Mouse (Mus musculus) intestine, embryonic 15.5 days (tissue): ENCODE data around the gene Uqcc1. TPM values are rescaled to one million over a fixed set of nuclear protein-coding genes. Genes with fewer than 3 reads are reported as not detected.

ENCODE experiments used
- ATAC-seq: fragments of 200-750 bp; cut with Nextera tagmentation; 2 replicates; pipeline ENCODE4 v1.8.0; 2017; ENCODE audit warnings: moderate TSS enrichment, moderate library complexity
- H3K27ac ChIP-seq: fragments of 300-500 bp; sonication (generic); 2 replicates; pipeline ENCODE4 v1.5.1; 2015; ENCODE audit warnings: mild to moderate bottlenecking, inconsistent platforms
- H3K27me3 ChIP-seq: fragments of 300-500 bp; sonication (generic); replicated peaks from 2 replicates; pipeline ENCODE4 v1.6.1; 2015; ENCODE audit warnings: inconsistent platforms
- H3K36me3 ChIP-seq: fragments of 300-500 bp; sonication (generic); 2 replicates; pipeline ENCODE4 v1.6.1; 2015; ENCODE audit warnings: inconsistent platforms
- H3K4me1 ChIP-seq: fragments of 300-500 bp; sonication (generic); replicated peaks from 2 replicates; pipeline ENCODE4 v1.6.1; 2015; ENCODE audit warnings: inconsistent platforms
- H3K4me2 ChIP-seq: fragments of 300-500 bp; sonication (generic); replicated peaks from 2 replicates; pipeline ENCODE4 v1.6.1; 2015; ENCODE audit warnings: mild to moderate bottlenecking, inconsistent platforms
- H3K4me3 ChIP-seq: fragments of 300-500 bp; sonication (generic); replicated peaks from 2 replicates; pipeline ENCODE4 v1.5.1; 2015; ENCODE audit warnings: inconsistent platforms
- H3K9ac ChIP-seq: fragments of 300-500 bp; sonication (generic); 2 replicates; pipeline ENCODE4 v1.6.1; 2015; ENCODE audit warnings: inconsistent platforms
- H3K9me3 ChIP-seq: fragments of 300-500 bp; sonication (generic); 2 replicates; pipeline ENCODE4 v1.6.1; 2016; ENCODE audit warnings: inconsistent platforms
- whole genome bisulfite sequencing: fragments of 180-500 bp; shearing (Covaris S2); methylation state at CpG from one replicate; pipeline ENCODE4 v1.1.7; 2015; 5-methylcytosine and 5-hydroxymethylcytosine counted together
- polyA plus RNA-seq: library from polyadenylated mRNA; unstranded; fragments of >200 nt; fragmentation: Nextera tagmentation; extraction: Ambion mirVana; gene quantifications from 2 replicates; pipeline ENCODE4 v1.2.1, GENCODE M21; 2015

Uqcc1 gene
- polyA plus RNA-seq, 1 experiment from 2014 or later, result 88.7 TPM

DNA sequence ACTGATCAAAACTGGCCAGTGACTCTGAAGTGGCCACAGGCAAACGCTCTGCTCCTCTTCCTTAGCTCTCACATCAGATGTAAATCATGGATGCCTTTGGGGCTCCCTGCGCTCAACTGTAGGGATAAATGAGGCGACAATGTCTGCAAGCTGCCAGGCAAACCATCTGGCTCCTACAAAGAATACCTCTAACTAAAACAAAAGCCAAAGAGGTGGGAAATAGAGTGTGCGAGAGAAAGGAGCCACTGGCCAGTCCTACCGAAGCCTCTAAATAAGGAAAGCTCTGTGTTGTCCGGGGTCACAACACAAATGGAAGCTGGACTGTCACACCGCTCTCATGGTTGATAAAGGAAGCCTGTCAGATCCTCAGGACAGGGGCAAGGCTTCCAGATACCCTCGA lies 57.6 kb downstream of the Uqcc1 start:
- Histone ChIP-seq H3K27me3 (no peaks in the 10 kb centered on the region), H3K9me3 (no peaks in the 10 kb centered on the region), H3K36me3 (peaks cover 16% of the 10 kb centered on the region), H3K4me1 (peaks cover 9% of the 10 kb centered on the region), H3K9ac (no peak overlapping the region), H3K27ac (no peak overlapping the region), H3K4me2 (no peak overlapping the region), H3K4me3 (no peak overlapping the region)
- ATAC-seq, result no peak
- 54% methylated on average over 8 of the region's 8 CpGs for WGBS

DNA sequence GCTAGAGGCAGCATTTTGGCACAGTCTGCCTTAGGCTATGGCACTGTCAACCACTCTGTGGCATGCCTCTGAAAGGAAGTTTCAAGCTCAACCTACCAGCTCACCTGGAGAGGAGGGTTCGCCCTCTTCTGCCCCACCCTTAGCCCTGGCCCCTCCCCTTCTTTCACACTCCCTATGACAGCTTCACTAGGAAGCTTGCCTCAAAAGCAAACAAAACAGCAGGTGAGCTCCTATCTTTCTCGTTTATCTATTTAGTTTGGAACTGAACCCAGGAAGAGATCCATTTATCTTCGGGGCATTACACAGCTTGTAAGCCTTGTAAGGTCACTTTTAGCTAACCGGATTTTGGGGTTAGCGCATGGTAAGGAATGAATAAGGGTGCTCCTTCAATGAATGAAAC lies 60.3 kb downstream of the Uqcc1 start:
- no peak overlapping the region for H3K4me3 ChIP-seq
- no peak overlapping the region for H3K4me2 ChIP-seq
- no peaks in the 10 kb centered on the region for H3K27me3 ChIP-seq
- WGBS, result 58% methylated on average over 5 of the region's 5 CpGs
- 0 out of 2 replicates have a peak, but pooled peaks cover 4% of the 10 kb centered on the region for H3K36me3 ChIP-seq
- peak; percentile 90 for ATAC-seq
- peaks cover 9% of the 10 kb centered on the region for H3K4me1 ChIP-seq
- no peak overlapping the region for H3K27ac ChIP-seq
- no peaks in the 10 kb centered on the region for H3K9me3 ChIP-seq
- no peak overlapping the region for H3K9ac ChIP-seq

DNA sequence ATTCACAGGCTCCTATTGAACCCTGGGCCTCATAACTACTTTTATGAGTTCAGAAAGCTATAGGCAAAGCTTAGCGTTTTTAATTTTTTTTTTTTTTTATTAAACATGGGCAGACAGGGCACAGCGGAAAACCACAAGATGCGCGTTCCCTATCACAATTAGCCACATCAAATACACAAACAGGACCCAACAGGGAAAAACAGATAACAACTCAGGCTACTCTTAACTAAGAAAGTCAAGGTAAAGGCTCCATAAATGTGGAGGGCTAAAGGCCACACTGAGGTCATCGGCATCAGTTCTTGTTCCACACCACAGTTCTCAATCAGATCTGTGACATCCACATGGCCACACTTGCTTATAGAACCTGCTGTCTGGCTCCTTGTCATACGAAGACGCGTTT lies 61.8 kb downstream of the Uqcc1 start:
- no peak overlapping the region for H3K27ac ChIP-seq
- H3K4me3 ChIP-seq, result no peak overlapping the region
- no peak overlapping the region for H3K4me2 ChIP-seq
- peaks cover 8% of the 10 kb centered on the region for H3K4me1 ChIP-seq
- H3K36me3 ChIP-seq, result 0 out of 2 replicates have a peak, but pooled peaks cover 4% of the 10 kb centered on the region
- H3K9me3 ChIP-seq, result no peaks in the 10 kb centered on the region
- ATAC-seq, result no peak
- no peaks in the 10 kb centered on the region for H3K27me3 ChIP-seq
- 97% methylated on average over 8 of the region's 8 CpGs for WGBS
- no peak overlapping the region for H3K9ac ChIP-seq

DNA sequence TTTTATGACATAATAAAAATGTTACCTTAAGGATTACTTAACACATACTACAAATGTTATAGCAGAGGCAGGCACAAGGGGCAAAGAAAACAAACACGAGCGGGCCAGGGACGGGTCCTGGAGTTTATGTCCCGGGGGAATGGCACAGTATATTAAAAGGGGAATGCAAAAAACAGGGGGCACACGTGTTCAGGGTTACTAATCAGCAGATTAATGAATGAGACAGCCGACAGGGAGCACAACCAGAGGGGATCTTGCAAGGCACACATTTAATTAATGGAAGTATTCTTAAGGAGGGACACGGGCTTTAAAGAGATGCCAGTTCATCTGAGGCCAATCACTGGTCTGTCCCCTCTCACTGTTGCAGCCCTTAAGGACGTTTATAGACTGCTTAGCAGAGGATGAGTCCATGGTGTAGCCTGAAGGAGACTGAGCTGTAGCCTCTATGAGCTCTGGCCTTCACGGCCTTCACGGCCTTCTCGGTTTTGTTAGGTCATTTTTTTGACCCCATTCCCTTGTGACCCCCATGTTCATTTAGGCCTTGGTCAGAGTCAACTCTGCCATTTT lies 66.7 kb downstream of the Uqcc1 start:
- Histone ChIP-seq H3K36me3 (no peaks in the 10 kb centered on the region), H3K4me1 (peaks cover 5% of the 10 kb centered on the region; the same call in 1 of the 2 replicates), H3K9ac (no peak overlapping the region), H3K27ac (no peak overlapping the region), H3K4me3 (no peak overlapping the region), H3K4me2 (no peak overlapping the region), H3K9me3 (no peaks in the 10 kb centered on the region), H3K27me3 (no peaks in the 10 kb centered on the region)
- 49% methylated on average over 11 of the region's 11 CpGs for WGBS
- no peak; the same call in 1 of the 2 replicates for ATAC-seq

DNA sequence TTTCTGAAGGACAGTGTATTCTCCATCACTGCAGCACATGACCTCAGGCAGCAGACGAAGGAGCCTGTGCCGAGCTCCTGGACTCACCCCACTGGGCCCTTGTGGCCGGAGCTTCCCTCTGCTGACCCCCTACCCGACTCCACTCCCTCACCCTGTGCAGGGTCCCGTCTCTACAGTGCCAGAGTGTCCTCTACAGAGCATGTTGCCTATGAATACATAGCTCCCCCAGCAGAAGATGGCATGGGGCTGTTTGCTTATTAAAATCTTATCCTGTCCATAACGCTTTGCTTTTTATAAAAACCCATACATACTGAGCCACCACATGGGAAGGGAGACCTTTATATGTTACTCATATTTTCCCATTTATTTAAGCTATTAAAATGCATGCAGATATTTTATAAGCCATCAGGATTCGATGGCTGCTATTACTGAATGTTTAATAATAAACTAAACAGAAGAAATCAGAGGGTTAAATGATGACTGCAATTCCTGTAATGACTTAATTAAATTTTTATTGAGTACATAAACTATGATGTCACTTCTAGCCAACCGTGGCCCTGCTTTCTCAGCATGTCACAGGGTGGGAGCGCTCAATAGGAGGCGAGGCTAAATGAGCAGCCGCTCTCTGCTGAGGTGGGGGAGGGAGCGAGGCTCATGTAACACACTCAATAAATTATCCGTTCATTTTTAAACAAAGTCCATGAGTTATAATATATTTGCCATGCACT lies 67.4 kb downstream of the Uqcc1 start:
- Histone ChIP-seq H3K4me2 (no peak overlapping the region), H3K4me3 (no peak overlapping the region), H3K9ac (no peak overlapping the region), H3K36me3 (peaks cover 4% of the 10 kb centered on the region; the same call in 1 of the 2 replicates), H3K27me3 (no peaks in the 10 kb centered on the region), H3K27ac (no peak overlapping the region), H3K9me3 (no peaks in the 10 kb centered on the region), H3K4me1 (peaks cover 5% of the 10 kb centered on the region; the same call in 1 of the 2 replicates)
- 56% methylated on average over 13 of the region's 13 CpGs for WGBS
- peak; percentile 80 for ATAC-seq

DNA sequence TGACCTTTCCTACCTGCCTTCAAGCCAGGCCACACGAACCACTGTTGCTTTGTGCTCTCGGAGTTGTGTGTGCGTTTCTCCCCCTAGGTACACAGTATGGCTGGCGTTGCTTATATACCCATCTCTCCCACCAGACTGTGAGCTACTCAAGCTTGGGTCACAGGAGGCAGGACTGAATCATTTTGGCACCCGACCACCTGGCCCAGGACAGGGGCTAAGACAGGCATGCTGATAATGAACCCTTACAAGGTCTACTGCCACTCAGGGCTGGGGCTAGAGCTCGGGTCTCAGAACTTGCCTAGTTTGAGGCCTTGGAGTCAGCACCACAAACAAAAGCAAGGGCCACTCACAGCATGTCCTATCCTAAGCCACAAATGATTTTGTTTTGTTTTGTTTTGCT lies 68.5 kb downstream of the Uqcc1 start:
- ATAC-seq, result no peak
- no peak overlapping the region for H3K9ac ChIP-seq

DNA sequence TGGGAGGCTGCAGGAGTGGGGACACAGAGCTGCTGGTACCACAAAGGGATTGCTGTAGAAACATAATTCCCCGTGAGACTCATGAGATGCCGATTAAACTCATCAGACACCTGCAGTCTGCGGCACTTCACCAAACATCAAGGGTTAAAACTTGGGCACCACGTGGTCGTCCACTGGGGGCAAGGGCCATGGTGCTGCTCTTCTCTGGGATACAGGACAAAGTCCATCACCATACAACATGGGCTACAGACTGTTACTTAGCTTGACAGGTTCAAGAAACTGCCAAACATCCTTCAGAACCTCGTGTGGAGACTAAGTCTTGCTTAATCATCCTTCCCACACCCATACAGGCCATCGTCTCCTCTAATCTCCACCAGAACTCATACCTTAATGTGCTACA lies 70.0 kb downstream of the Uqcc1 start:
- Histone ChIP-seq H3K9ac (no peak overlapping the region), H3K27me3 (no peaks in the 10 kb centered on the region), H3K27ac (no peak overlapping the region), H3K9me3 (no peaks in the 10 kb centered on the region), H3K4me3 (no peak overlapping the region), H3K36me3 (peaks cover 12% of the 10 kb centered on the region), H3K4me1 (peaks cover 5% of the 10 kb centered on the region; the same call in 1 of the 2 replicates), H3K4me2 (no peak overlapping the region)
- 80% methylated on average over 7 of the region's 7 CpGs for WGBS
- ATAC-seq, result no peak

More for the DNA sequence above, 68.5 kb downstream of the Uqcc1 start:
- peaks cover 7% of the 10 kb centered on the region for H3K36me3 ChIP-seq
- peaks cover 5% of the 10 kb centered on the region; the same call in 1 of the 2 replicates for H3K4me1 ChIP-seq
- H3K4me2 ChIP-seq, result no peak overlapping the region
- no peak overlapping the region for H3K27ac ChIP-seq
- H3K27me3 ChIP-seq, result no peaks in the 10 kb centered on the region
- no peaks in the 10 kb centered on the region for H3K9me3 ChIP-seq
- H3K4me3 ChIP-seq, result no peak overlapping the region
- 91% methylated on average over 6 of the region's 6 CpGs for WGBS

DNA sequence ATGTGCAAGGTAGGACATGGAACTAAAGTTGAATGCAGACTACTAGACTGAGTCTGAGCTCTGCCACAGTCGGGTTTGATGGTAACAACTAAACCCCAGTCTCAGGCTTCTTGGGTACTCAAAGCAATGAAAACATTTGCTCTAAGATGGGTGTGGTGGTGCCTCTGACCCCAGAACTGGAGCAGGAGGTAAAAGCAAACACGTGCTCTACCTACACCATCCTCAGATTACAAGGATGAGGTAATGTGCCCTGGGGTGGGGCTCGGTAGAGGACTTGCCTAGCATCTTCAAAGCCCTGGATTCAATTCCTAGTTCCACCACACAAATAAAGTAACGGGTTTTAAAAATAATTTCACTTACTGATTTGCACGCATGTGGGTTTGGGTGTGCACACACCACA lies 77.6 kb downstream of the Uqcc1 start:
- Histone ChIP-seq H3K4me2 (no peak overlapping the region), H3K36me3 (peaks cover 22% of the 10 kb centered on the region), H3K27ac (no peak overlapping the region), H3K4me1 (no peaks in the 10 kb centered on the region), H3K27me3 (no peaks in the 10 kb centered on the region), H3K9ac (no peak overlapping the region), H3K9me3 (no peaks in the 10 kb centered on the region), H3K4me3 (no peak overlapping the region)
- WGBS, result 75% methylated on average over 5 of the region's 5 CpGs
- ATAC-seq, result no peak

DNA sequence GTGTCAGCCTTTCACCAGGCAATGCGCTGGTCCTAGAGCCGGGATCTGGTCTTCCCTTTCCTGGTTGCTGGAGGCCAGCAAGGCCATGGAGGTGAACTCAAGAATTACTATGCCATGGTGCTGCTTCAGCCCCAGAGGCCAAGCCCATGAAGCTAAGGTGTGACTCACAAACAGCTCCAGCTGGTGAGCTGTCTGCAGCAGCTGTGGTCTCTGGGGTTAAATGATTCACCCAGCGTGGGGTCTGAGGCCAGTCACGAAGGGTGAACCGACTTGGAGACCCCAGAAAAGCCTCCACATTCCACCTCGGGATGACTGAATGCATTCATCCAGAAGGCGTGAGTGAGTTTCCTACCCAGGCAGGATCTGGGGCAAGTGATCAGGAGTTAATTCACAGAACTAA lies 80.0 kb downstream of the Uqcc1 start:
- no peaks in the 10 kb centered on the region for H3K9me3 ChIP-seq
- no peak overlapping the region for H3K27ac ChIP-seq
- ATAC-seq, result no peak
- WGBS, result 88% methylated on average over 7 of the region's 7 CpGs
- H3K9ac ChIP-seq, result no peak overlapping the region
- no peaks in the 10 kb centered on the region for H3K4me1 ChIP-seq
- H3K27me3 ChIP-seq, result no peaks in the 10 kb centered on the region
- H3K36me3 ChIP-seq, result peaks cover 21% of the 10 kb centered on the region; the same call in 1 of the 2 replicates
- H3K4me3 ChIP-seq, result no peak overlapping the region
- no peak overlapping the region for H3K4me2 ChIP-seq

DNA sequence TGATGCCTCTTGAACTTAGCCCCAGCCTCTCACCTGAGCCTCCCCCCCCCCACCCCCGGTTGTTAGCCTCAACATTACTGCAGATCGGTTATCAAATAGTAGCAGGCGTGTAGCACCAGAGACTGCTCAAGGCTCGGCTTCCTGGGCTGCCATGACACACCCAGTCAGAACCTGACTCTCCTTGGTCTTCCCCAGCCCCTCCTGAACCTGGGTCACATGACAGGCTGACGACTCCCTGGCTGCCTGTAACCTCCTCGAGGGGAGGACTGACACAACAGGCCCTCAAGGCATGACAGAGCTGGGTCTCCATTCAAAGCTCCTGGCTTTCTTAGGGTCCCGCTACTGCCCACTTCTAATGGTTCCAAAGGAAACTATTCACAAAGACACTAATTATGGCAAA lies 80.6 kb downstream of the Uqcc1 start:
- Histone ChIP-seq H3K4me3 (no peak overlapping the region), H3K9ac (no peak overlapping the region), H3K4me1 (no peaks in the 10 kb centered on the region), H3K4me2 (no peak overlapping the region), H3K27ac (no peak overlapping the region), H3K36me3 (peaks cover 21% of the 10 kb centered on the region; the same call in 1 of the 2 replicates), H3K9me3 (no peaks in the 10 kb centered on the region), H3K27me3 (no peaks in the 10 kb centered on the region)
- ATAC-seq, result peak; percentile 46; the same call in 1 of the 2 replicates
- 51% methylated on average over 7 of the region's 7 CpGs for WGBS

DNA sequence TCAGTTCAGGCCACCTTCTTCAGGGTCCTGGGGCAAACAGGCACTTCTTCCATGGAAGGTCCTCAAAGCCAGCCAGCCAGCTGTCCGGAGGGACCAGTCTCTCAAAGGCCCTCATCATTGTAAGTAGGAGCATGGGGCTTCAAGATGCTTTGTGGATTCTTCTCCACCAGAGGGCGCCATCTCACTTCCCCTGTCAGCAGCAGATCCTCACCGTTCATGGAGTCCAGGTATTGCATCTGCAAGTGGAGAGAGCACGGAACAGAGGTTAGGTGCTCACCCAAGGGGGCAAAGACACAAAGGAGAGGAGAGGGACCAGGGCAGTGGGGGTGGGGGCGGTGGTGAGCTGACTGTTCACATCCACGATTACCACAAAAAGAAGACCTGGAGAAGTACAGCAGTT lies 81.8 kb downstream of the Uqcc1 start:
- H3K36me3 ChIP-seq, result peaks cover 21% of the 10 kb centered on the region; the same call in 1 of the 2 replicates
- no peak overlapping the region for H3K4me2 ChIP-seq
- no peaks in the 10 kb centered on the region for H3K4me1 ChIP-seq
- no peak overlapping the region for H3K27ac ChIP-seq
- peak; percentile 16 for ATAC-seq
- no peak overlapping the region for H3K4me3 ChIP-seq
- H3K9me3 ChIP-seq, result no peaks in the 10 kb centered on the region
- H3K9ac ChIP-seq, result no peak overlapping the region
- no peaks in the 10 kb centered on the region for H3K27me3 ChIP-seq
- WGBS, result 29% methylated on average over 6 of the region's 6 CpGs

DNA sequence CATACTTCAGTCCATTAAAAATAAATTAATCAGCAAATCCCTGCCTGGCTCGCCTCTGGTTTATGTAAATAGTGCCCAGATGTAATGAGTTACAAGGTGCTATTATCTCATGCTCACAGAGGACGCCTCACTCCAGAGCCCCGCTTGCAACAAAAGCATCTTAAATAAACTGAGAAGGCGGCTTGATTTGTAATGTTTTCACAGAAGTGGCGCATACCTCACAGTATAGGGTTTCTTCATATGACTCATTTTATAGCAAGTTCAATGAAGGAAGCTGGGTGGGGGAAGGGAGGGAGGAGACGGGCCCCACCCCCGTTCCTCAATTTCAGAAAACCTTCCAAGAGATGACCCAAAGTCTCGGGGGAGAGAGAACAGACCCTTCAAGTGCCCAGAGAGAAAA lies 83.2 kb downstream of the Uqcc1 start:
- Histone ChIP-seq H3K9ac (no peak overlapping the region), H3K36me3 (peaks cover 19% of the 10 kb centered on the region; the same call in 1 of the 2 replicates), H3K4me2 (no peak overlapping the region), H3K9me3 (no peaks in the 10 kb centered on the region), H3K4me3 (no peak overlapping the region), H3K27ac (no peak overlapping the region), H3K4me1 (no peaks in the 10 kb centered on the region), H3K27me3 (no peaks in the 10 kb centered on the region)
- 74% methylated on average over 8 of the region's 8 CpGs for WGBS
- no peak for ATAC-seq

DNA sequence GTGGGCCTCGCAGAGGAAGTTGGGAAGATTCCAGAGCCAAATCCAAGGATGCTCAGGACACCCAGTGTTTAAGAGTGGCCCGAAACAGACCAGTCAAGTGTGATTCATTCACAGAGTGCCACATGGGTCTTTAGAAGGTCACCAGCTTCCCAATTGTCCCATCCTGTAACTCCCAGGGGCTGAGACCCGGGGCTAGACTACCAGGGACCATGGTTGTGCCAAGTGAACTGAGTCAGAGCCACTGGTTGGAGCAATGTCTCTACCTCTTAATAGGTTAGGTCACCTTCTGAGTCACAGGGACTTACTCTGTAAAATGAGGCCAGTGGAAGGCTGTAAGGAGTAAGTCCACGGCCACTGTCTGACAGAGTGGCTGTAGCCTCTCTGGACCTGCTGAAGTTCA lies 91.1 kb downstream of the Uqcc1 start:
- H3K27me3 ChIP-seq, result no peaks in the 10 kb centered on the region
- H3K4me2 ChIP-seq, result no peak overlapping the region
- no peak overlapping the region for H3K9ac ChIP-seq
- no peak for ATAC-seq
- H3K27ac ChIP-seq, result no peak overlapping the region
- H3K36me3 ChIP-seq, result no peaks in the 10 kb centered on the region
- H3K9me3 ChIP-seq, result no peaks in the 10 kb centered on the region
- 0 out of 2 replicates have a peak, but pooled peaks cover 3% of the 10 kb centered on the region for H3K4me1 ChIP-seq
- no peak overlapping the region for H3K4me3 ChIP-seq
- 86% methylated on average over 4 of the region's 4 CpGs for WGBS
